ENCODE assay signal across 10 mouse cellular contexts in genomic region chr16:4500598-4501385, GRCm38 (mm10). TPM values are rescaled to one million over a fixed set of nuclear protein-coding genes. Genes with fewer than 3 reads are reported as not detected.
DNase-seq lines count a peak whose midpoint lies in the region; ATAC-seq and TF ChIP-seq lines count a peak whose summit lies in the region.
"Had no signal": no experiment of that assay in that cellular context is flagged by ENCODE, and none has a peak within 500 bp of the region (broad histone marks: within the 10 kb centered on the region; RNA-seq: fewer than 3 reads in every experiment).

No protein-coding gene starts in this region.

- H3K27ac ChIP-seq in heart, adult 2 months = peak overlapping the region; percentile 84
- H3K27ac ChIP-seq: lung, embryonic 15.5 days had no signal

- TF ChIP-seq POLR2A in heart, adult 2 months (IDR thresholded peaks at IDR 0.05; ENCODE audit: insufficient read depth, low read depth, low read length) = peak; percentile 30; the same call in 1 of the 2 replicates

- TF ChIP-seq EP300 in heart, adult 2 months (IDR thresholded peaks at IDR 0.05; ENCODE audit: insufficient read depth, low read depth, low read length) = peak; percentile 84; the same call in 1 of the 2 replicates

- TF ChIP-seq CTCF in heart, adult 2 months (IDR thresholded peaks at IDR 0.05) = 0 out of 2 replicates have a peak, but pooled peaks have one; percentile 5

- H3K4me1 ChIP-seq in heart, adult 2 months (ENCODE audit: control insufficient read depth, insufficient read depth, low read length) = peaks cover 7% of the 10 kb centered on the region
- H3K4me1 ChIP-seq: lung, embryonic 15.5 days had no signal

- H3K79me2 ChIP-seq in heart, adult 2 months (replicated peaks; ENCODE audit: control insufficient read depth, insufficient read depth, low read length) = no peaks in the 10 kb centered on the region

- H3K9ac ChIP-seq in heart, adult 2 months (ENCODE audit: low read depth, low read length) = peak overlapping the region; percentile 22
- H3K9ac ChIP-seq: lung, embryonic 15.5 days had no signal

- intact Hi-C loops in heart, adult 2 months (cut with DNase I) = no loop called here

- 0 out of 2 replicates have a peak, but pooled peaks have one; percentile 18 for ATAC-seq in megakaryocyte-erythroid progenitor cell, adult 5-6 weeks (replicated peaks; ENCODE audit: low FRiP score, low TSS enrichment, poor library complexity, severe bottlenecking)

- H3K4me3 ChIP-seq in heart, adult 2 months = no peak overlapping the region
- H3K4me3 ChIP-seq: lung, embryonic 15.5 days had no signal

- DNase-seq in adrenal gland, postnatal 10 days = peak; percentile 76
- no peak for DNase-seq in adrenal gland, adult 8-10 months
- DNase-seq in T-cell, adult 2 months (ENCODE audit: low spot score) = peak; percentile 3
- peak; percentile 65 to 82 for DNase-seq in heart, adult 2 months
- DNase-seq in urinary bladder, postnatal 10 days (ENCODE audit: low spot score) = no peak
- DNase-seq in cerebellum, postnatal 25 days = no peak
- DNase-seq in embryo, embryonic 10 days (ENCODE audit: low spot score) = no peak
- DNase-seq: thymus, postnatal 4 days had no signal

- WGBS in heart, adult 2 months = 44% methylated on average over 8 of the region's 8 CpGs

- peaks cover 23% of the 10 kb centered on the region for H3K36me3 ChIP-seq in heart, adult 2 months (ENCODE audit: control insufficient read depth, insufficient read depth, low read length)
- H3K36me3 ChIP-seq: lung, embryonic 15.5 days had no signal

- no peaks in the 10 kb centered on the region for H3K27me3 ChIP-seq in heart, adult 2 months (ENCODE audit: control insufficient read depth, insufficient read depth, low read length)
- H3K27me3 ChIP-seq: lung, embryonic 15.5 days had no signal

RNA-seq across cellular contexts. Expression of gene Srl, which starts 40.8 kb away (rescaled TPM):
- 100 to 1,000 TPM in 1 of 2 experiments, 10 to 100 TPM in 1; 35.9 to 108 TPM for total RNA-seq in adrenal gland, postnatal 10 days (2021)
- total RNA-seq in adrenal gland, adult 8-10 months (2022) = 10 to 100 TPM in 1 of 4 experiments, 1 to 10 TPM in 3; 5.5 to 10.2 (median 5.9) TPM
- 100 to 1,000 TPM; 771 to 870 TPM for total RNA-seq in heart, adult 2 months (2021)
- 276 and 575 TPM in 2 replicates for polyA plus RNA-seq in heart, adult 2 months (2012; rRNA removed)
- 2.3 and 9.7 TPM in 2 replicates for total RNA-seq in megakaryocyte-erythroid progenitor cell, adult 5-6 weeks (2014; fragmentation: Nextera tagmentation)
- 6.9 and 9.5 TPM in 2 replicates for total RNA-seq in megakaryocyte-erythroid progenitor cell, adult 5-6 weeks (2017)

RNA-seq across cellular contexts. Expression of gene Tfap4, which starts 58.9 kb away (rescaled TPM):
- total RNA-seq in adrenal gland, postnatal 10 days (2021) = 10 to 100 TPM in 1 of 2 experiments, 1 to 10 TPM in 1; 6.5 to 12.3 TPM
- total RNA-seq in adrenal gland, adult 8-10 months (2022) = 10 to 100 TPM in 1 of 4 experiments, 1 to 10 TPM in 3; 6.1 to 10.8 (median 7.6) TPM
- total RNA-seq in heart, adult 2 months (2021) = 1 to 10 TPM; 3.2 to 3.4 TPM
- 2.4 and 2.9 TPM in 2 replicates for polyA plus RNA-seq in heart, adult 2 months (2012; rRNA removed)
- total RNA-seq in megakaryocyte-erythroid progenitor cell, adult 5-6 weeks (2014; fragmentation: Nextera tagmentation) = 31.4 and 38.4 TPM in 2 replicates
- 47.3 and 69.9 TPM in 2 replicates for total RNA-seq in megakaryocyte-erythroid progenitor cell, adult 5-6 weeks (2017)

Comparison
In these comparisons a context has a peak if more than half of its experiments do, and no peak if none do; other contexts are left out.
1. DNase-seq: peak in adrenal gland, postnatal 10 days (single experiment), T-cell, adult 2 months (single experiment) and heart, adult 2 months (2 of 2); none in adrenal gland, adult 8-10 months (single experiment), urinary bladder, postnatal 10 days (single experiment), cerebellum, postnatal 25 days (0 of 2) and embryo, embryonic 10 days (single experiment).
2. RNA of gene Srl, which starts 40.8 kb away (total RNA-seq): 771 to 870 TPM in heart, adult 2 months; 35.9 to 108 TPM in adrenal gland, postnatal 10 days, 2.3 to 9.7 TPM in megakaryocyte-erythroid progenitor cell, adult 5-6 weeks and 5.5 to 10.2 TPM in adrenal gland, adult 8-10 months; every median in the first group is over 4 times any median in the second.